Mouse (Mus musculus) neural tube, embryonic 14.5 days (tissue): ENCODE measurements around the gene Dnal1. TPM values are rescaled to one million over a fixed set of nuclear protein-coding genes. Genes with fewer than 3 reads are reported as not detected.
A peak's percentile ranks its signal among the peaks of the same experiment; 100 is the strongest.

ENCODE experiments used
- ATAC-seq: fragments of 200-750 bp; cut with Nextera tagmentation; 2 replicates; pipeline ENCODE4 v1.8.0; 2017; ENCODE audit warnings: low read depth, mild to moderate bottlenecking, moderate TSS enrichment, moderate library complexity
- H3K27ac ChIP-seq: fragments of 300-500 bp; sonication (generic); 2 replicates; pipeline ENCODE4 v1.5.1; 2014; ENCODE audit warnings: low read depth, mild to moderate bottlenecking, control low read depth, low read length, moderate library complexity, mixed read lengths
- H3K27me3 ChIP-seq: fragments of 300-500 bp; sonication (generic); 2 replicates; pipeline ENCODE4 v1.6.1; 2014; ENCODE audit warnings: low read length; ENCODE audit not compliant: control insufficient read depth, insufficient read depth
- H3K36me3 ChIP-seq: fragments of 300-500 bp; sonication (generic); 2 replicates; pipeline ENCODE4 v1.6.1; 2014; ENCODE audit warnings: low read length, mixed read lengths; ENCODE audit not compliant: control insufficient read depth, insufficient read depth
- H3K4me1 ChIP-seq: fragments of 300-500 bp; sonication (generic); 2 replicates; pipeline ENCODE4 v1.6.1; 2014; ENCODE audit warnings: low read length; ENCODE audit not compliant: control insufficient read depth, insufficient read depth
- H3K4me2 ChIP-seq: fragments of 300-500 bp; sonication (generic); 2 replicates; pipeline ENCODE4 v1.6.1; 2014; ENCODE audit warnings: mild to moderate bottlenecking, low read depth, low read length, control low read depth
- H3K4me3 ChIP-seq: fragments of 300-500 bp; sonication (generic); 2 replicates; pipeline ENCODE4 v1.5.1; 2014; ENCODE audit warnings: low read depth, low read length, control low read depth, mixed read lengths
- H3K9ac ChIP-seq: fragments of 300-500 bp; sonication (generic); replicated peaks from 2 replicates; pipeline ENCODE4 v1.6.1; 2014; ENCODE audit warnings: low read depth, mild to moderate bottlenecking, control low read depth, low read length, mixed read lengths
- H3K9me3 ChIP-seq: fragments of 300-500 bp; sonication (generic); 2 replicates; pipeline ENCODE4 v1.6.1; 2016; ENCODE audit warnings: low read length; ENCODE audit not compliant: control insufficient read depth
- WGBS: fragments of 180-500 bp; shearing (Covaris S2); extraction: QIAGEN DNeasy Blood & Tissue Kit; methylation state at CpG from one replicate; pipeline ENCODE4 v1.1.7; 2014; 5-methylcytosine and 5-hydroxymethylcytosine counted together
- polyA plus RNA-seq: library from polyadenylated mRNA; unstranded; fragments of >200 nt; fragmentation: Nextera tagmentation; extraction: Ambion mirVana; gene quantifications from 2 replicates; pipeline ENCODE4 v1.2.1, GENCODE M21; 2014

Dnal1 gene
- polyA plus RNA-seq, 1 experiment from 2014 or later = 6.9 TPM

DNA sequence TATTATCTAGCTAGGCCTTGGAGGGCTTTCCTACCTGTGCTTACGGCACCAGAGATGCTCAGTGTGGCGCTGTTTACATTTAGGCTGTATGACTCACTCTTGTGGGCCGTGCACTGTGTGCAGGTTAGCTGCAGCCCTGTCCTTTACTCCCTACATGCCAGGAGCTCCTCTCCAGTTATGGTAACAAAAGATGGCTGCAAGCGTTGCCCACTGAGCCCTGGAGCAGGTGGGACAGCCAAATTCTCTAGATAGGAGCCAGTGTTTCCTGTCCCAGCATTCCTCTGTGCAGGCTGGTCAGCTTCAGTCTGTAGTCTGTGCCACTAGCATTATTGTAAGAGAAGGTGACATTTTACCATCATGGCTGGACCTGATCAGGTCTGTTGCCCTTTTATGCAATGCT lies 27.1 kb downstream of the Dnal1 start:
- 85% methylated on average over 4 of the region's 4 CpGs for WGBS
- Histone ChIP-seq H3K4me1 (no peaks in the 10 kb centered on the region), H3K9ac (no peak overlapping the region), H3K27ac (no peak overlapping the region), H3K27me3 (no peaks in the 10 kb centered on the region), H3K36me3 (peaks cover 11% of the 10 kb centered on the region), H3K9me3 (no peaks in the 10 kb centered on the region), H3K4me3 (no peak overlapping the region), H3K4me2 (no peak overlapping the region)
- ATAC-seq = no peak

DNA sequence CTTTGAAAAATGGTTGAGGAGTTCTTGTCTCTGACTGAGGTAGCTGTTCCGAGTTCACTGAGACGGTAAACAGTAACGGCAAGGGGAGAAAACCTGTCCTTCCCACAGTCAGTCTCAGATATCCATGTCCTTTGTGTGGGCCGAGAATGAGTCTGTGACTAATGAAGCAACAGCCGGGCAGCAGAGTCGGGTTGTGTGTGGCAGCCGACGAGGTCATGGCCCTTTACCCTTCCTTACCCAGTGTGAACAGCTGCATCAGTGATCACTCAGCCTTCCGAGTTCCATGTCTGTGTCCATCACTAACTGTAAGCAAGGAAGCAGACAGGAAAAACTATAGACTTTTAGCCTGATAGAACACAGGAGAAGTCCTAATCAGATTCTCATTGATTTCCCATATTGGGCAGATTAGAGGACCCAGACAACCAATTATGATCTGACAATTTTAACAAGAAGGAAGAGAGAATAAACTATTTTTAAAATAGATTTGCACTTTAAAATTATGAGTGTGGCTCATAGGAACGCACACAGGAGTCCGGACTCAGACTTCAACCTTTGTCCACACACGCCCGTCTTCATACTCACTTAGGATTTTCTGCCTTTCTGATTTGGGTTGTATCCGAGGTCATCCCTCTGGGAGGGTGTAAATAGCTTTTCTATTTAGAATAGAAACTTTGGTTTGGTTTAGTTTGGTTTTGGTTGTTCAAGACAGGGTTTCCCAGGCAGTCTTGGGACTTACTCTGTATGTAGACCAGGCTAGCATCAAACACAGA lies 28.3 kb downstream of the Dnal1 start:
- H3K36me3 ChIP-seq = 0 out of 2 replicates have a peak, but pooled peaks cover 6% of the 10 kb centered on the region
- no peak overlapping the region for H3K4me3 ChIP-seq
- no peaks in the 10 kb centered on the region for H3K27me3 ChIP-seq
- no peak overlapping the region for H3K27ac ChIP-seq
- H3K9ac ChIP-seq = no peak overlapping the region
- WGBS = 41% methylated on average over 14 of the region's 14 CpGs
- ATAC-seq = no peak
- no peak overlapping the region for H3K4me2 ChIP-seq
- H3K4me1 ChIP-seq = no peaks in the 10 kb centered on the region
- no peaks in the 10 kb centered on the region for H3K9me3 ChIP-seq

DNA sequence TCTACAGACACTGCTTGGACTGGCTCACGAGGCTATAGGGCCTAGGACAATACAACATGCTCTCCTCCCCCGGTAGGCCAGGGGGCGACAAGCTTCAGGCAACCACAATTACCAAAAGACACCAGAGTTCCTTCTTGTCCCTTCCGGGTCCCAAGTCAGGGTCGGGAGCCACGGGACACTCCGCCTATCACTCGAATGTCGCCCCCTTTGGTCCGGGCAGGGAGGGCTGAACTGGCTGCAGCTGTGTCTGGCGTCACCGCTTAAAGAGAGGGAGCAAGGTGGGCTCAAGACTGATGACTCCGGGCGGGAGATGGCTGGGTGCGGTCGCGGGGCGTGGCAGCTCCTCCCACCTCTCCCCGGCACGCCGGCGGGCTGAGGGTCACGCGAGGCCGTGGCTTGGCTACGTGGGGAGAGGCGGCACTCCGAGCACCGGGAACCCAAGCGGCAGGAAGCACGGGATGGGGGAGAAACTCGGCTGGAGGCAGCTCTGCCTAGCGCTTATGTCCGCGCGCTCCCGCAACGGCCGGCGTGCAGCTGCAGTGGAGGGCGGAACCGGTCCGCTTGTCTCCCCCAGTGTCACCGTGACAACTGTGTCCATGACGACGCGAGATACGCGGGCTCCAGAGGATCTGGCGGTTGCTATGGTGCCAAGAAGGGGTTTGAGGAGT lies 33.9 kb downstream of the Dnal1 start, which contains the start of gene Pnma1:
Pnma1 (minus strand) TSS at position 536 of the 668 bp plus-strand sequence.
- peak; percentile 95 for ATAC-seq
- no peaks in the 10 kb centered on the region for H3K4me1 ChIP-seq
- H3K9ac ChIP-seq = peak within 1 kb of the TSS; percentile 72
- peak within 1 kb of the TSS; percentile 91 for H3K4me2 ChIP-seq
- WGBS = 1% methylated on average over 50 of the region's 50 CpGs
- 0 out of 2 replicates have a peak, but pooled peaks cover 12% of the 10 kb centered on the region for H3K36me3 ChIP-seq
- H3K27ac ChIP-seq = peak within 1 kb of the TSS; percentile 62
- no peaks in the 10 kb centered on the region for H3K9me3 ChIP-seq
- peak within 1 kb of the TSS; percentile 61 for H3K4me3 ChIP-seq
- H3K27me3 ChIP-seq = no peaks in the 10 kb centered on the region

DNA sequence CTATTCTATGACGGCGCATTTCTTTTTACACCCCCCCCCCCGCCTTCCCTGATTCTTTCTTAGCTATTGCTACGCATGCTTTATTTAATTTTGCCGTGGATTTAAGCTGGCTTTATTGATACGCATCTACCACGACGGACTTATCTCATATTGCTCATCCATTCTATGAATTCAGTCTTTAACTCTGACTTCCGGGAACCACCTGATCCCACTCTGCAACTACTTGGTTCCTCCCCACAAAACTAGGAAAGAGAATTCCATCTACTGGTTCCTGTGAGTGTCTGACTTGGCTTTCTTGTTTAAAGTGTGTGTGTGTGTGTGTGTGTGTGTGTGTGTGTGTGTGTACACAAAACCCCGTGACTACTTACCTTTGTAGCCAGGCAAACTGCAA lies 34.5 kb downstream of the Dnal1 start:
- Histone ChIP-seq H3K9me3 (no peaks in the 10 kb centered on the region), H3K36me3 (0 out of 2 replicates have a peak, but pooled peaks cover 12% of the 10 kb centered on the region), H3K27ac (peak overlapping the region; percentile 62; the same call in 1 of the 2 replicates), H3K4me3 (peak overlapping the region; percentile 61), H3K9ac (peak overlapping the region; percentile 72; the same call in 1 of the 2 replicates), H3K4me1 (no peaks in the 10 kb centered on the region), H3K4me2 (peak overlapping the region; percentile 91), H3K27me3 (no peaks in the 10 kb centered on the region)
- ATAC-seq = peak; percentile 28; the same call in 1 of the 2 replicates
- WGBS = 6% methylated on average over 10 of the region's 10 CpGs

DNA sequence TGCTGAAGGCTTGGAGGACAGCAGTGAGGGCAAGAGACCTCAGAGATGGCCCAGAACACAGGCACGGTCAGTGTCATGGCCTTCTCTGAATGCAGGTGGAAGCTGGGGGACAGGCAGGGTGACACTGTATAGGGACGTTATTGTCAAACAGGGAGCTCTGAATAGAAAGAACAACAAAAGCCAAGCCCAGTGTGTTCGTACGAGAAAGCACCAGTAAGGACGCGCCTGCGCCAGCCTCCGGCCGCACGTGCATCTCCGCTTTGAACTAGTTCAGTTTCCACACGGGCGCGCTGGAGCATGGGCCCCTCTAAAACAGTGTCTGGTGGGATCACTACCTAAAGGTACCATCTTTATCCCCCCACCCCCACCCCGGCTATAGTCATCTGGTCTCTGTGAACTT lies 35.8 kb downstream of the Dnal1 start:
- Histone ChIP-seq H3K4me1 (no peaks in the 10 kb centered on the region), H3K36me3 (0 out of 2 replicates have a peak, but pooled peaks cover 12% of the 10 kb centered on the region), H3K27me3 (no peaks in the 10 kb centered on the region), H3K4me3 (no peak overlapping the region), H3K9me3 (no peaks in the 10 kb centered on the region), H3K4me2 (no peak overlapping the region), H3K9ac (no peak overlapping the region), H3K27ac (no peak overlapping the region)
- ATAC-seq = no peak
- 35% methylated on average over 15 of the region's 15 CpGs for WGBS

DNA sequence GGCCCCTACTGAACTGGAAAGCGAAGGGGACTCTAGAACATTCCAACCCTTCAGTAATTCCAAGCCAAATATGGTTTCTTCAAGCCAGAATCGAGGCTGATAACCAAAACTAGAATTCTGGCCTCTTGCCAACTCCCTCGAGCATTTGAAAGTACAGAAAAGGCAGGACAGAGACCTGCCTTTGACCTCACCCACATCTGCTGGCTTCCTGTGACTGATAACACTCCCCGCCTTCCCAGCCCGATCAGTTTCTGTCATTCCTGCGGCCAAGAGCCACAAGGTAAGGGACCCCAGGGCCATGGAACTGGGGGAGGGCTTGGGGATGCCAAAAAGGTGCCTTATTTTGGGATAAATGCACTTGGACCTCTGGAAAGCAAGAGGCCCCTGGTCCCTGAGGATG lies 36.8 kb downstream of the Dnal1 start:
- no peak overlapping the region for H3K4me3 ChIP-seq
- no peak overlapping the region for H3K9ac ChIP-seq
- H3K4me1 ChIP-seq = no peaks in the 10 kb centered on the region
- 62% methylated on average over 6 of the region's 6 CpGs for whole genome bisulfite sequencing
- H3K4me2 ChIP-seq = no peak overlapping the region
- no peaks in the 10 kb centered on the region for H3K27me3 ChIP-seq
- H3K27ac ChIP-seq = no peak overlapping the region
- H3K9me3 ChIP-seq = no peaks in the 10 kb centered on the region
- ATAC-seq = no peak
- H3K36me3 ChIP-seq = 0 out of 2 replicates have a peak, but pooled peaks cover 12% of the 10 kb centered on the region

DNA sequence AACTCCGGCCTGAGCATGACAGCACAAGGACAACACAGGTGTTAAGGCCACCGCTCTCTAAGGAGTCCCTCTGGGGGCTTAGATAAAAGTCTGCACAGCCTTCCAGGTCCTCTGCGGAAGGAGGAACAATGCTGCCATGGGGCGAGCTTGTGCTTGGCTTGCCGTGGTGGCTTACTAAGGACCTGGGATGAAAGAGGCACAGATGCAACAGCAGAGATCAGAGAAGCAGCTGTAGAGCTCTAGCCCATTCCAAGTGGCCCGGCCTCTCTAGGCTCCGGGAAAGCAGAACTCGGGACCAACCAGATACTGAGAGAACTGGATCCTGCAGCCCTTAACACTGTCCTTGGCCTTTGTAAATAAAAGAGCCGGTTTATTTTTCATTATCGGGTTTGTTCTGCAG lies 37.7 kb downstream of the Dnal1 start:
- ATAC-seq = no peak
- no peak overlapping the region for H3K9ac ChIP-seq
- H3K36me3 ChIP-seq = 0 out of 2 replicates have a peak, but pooled peaks cover 12% of the 10 kb centered on the region
- no peaks in the 10 kb centered on the region for H3K4me1 ChIP-seq
- WGBS = 93% methylated on average over 10 of the region's 10 CpGs
- no peaks in the 10 kb centered on the region for H3K9me3 ChIP-seq
- H3K4me3 ChIP-seq = no peak overlapping the region
- H3K27ac ChIP-seq = no peak overlapping the region
- no peak overlapping the region for H3K4me2 ChIP-seq
- H3K27me3 ChIP-seq = no peaks in the 10 kb centered on the region

DNA sequence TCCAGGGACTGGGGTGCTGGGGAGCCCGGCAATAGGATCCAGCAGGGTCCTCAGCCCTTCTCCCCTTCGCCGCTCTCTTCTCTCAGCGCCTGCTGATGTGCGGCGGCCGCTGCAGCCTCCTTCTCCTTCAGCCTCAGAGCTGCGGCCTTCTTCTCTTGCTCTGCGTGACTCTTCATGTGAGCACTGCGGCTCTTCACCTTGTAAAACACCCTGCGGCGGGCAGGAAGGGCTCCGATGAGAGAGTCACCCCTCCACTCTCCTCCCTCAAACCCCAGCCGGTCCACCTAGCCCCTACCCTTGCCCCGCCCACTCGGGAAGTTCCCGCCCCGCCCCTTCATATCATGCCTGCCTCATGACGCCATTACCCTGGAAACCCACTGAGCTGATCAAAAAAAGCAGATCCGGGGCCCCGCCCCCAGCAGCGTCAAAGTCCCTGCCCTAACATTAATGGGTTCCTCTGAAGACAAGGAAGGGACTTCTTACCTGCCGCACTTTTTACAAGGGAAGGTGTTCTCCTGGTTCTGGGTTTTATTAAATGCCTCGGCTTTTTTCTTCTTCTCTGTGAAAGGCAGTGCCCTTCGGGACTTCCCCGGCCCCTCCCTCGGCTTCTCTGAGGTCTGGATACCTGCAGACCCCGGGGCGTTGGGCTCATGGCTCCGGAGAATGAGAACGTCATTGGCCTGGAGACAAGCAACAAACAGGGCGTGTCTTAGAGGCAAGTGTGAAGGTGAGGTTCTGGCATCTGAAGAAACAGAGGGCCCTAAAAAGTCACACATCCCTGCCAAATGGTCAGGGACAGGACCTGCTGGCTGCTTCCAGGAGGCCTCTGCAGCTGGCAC lies 38.4 kb downstream of the Dnal1 start:
- H3K4me2 ChIP-seq = no peak overlapping the region
- no peaks in the 10 kb centered on the region for H3K4me1 ChIP-seq
- no peak overlapping the region for H3K4me3 ChIP-seq
- H3K9me3 ChIP-seq = no peaks in the 10 kb centered on the region
- no peak for ATAC-seq
- H3K27ac ChIP-seq = no peak overlapping the region
- H3K27me3 ChIP-seq = no peaks in the 10 kb centered on the region
- 0 out of 2 replicates have a peak, but pooled peaks cover 12% of the 10 kb centered on the region for H3K36me3 ChIP-seq
- 72% methylated on average over 32 of the region's 32 CpGs for WGBS
- no peak overlapping the region for H3K9ac ChIP-seq
